Mouse (Mus musculus): ENCODE measurements around the gene Saxo1. TPM values are rescaled to one million over a fixed set of nuclear protein-coding genes. Genes with fewer than 3 reads are reported as not detected.

The Saxo1 gene
- polyA plus RNA-seq (2015; fragmentation: Nextera tagmentation; extraction: Ambion mirVana), result 0.11 and 0.21 TPM in 2 replicates

DNA sequence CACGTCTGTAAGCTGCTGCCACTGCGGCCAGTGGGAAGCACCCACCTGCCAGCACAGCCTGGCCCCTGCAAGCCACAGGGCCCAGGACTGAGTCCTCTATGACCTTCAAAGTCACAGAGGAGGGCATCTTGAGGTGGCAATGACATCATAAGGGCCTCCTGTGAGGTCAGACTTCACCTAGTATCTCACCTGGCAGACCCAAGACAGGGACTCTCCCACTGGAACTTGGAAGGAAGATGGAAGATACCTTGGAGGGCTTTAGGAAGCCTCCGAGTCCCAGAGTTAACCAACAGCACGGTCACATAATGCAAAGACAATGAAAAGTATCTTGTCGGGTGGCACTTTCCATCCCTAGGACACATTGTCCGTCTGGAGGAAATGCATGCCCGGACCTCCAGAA is at the start of gene Saxo1:
Saxo1 (minus strand) TSS at position 101 of the 400 bp plus-strand sequence.
- Histone ChIP-seq H3K4me3 (no peak within 1 kb of the TSS), H3K9me3 (no peaks in the 10 kb centered on the region), H3K9ac (no peak within 1 kb of the TSS), H3K27ac (no peak within 1 kb of the TSS), H3K36me3 (no peaks in the 10 kb centered on the region), H3K4me1 (no peaks in the 10 kb centered on the region), H3K4me2 (no peak within 1 kb of the TSS), H3K27me3 (0 out of 2 replicates have a peak, but pooled peaks cover 4% of the 10 kb centered on the region)
- ATAC-seq (ENCODE audit: insufficient number of reproducible peaks, insufficient read depth, low FRiP score, low TSS enrichment, low read depth), result no peak
- 91% methylated on average over 7 of the region's 7 CpGs for WGBS

GRCm38 (mm10) chr4:86591304-86591703 is 33.2 kb upstream of the Saxo1 start:
- H3K27me3 ChIP-seq, result no peaks in the 10 kb centered on the region
- H3K4me2 ChIP-seq, result no peak overlapping the region
- no peak overlapping the region for H3K4me3 ChIP-seq
- H3K27ac ChIP-seq, result no peak overlapping the region
- H3K36me3 ChIP-seq, result peaks cover 41% of the 10 kb centered on the region
- ATAC-seq (ENCODE audit: insufficient number of reproducible peaks, insufficient read depth, low FRiP score, low TSS enrichment, low read depth), result no peak
- 91% methylated on average over 2 of the region's 2 CpGs for WGBS
- H3K9me3 ChIP-seq, result no peaks in the 10 kb centered on the region
- H3K9ac ChIP-seq, result no peak overlapping the region
- no peaks in the 10 kb centered on the region for H3K4me1 ChIP-seq

GRCm38 (mm10) chr4:86588236-86588635 is 30.1 kb upstream of the Saxo1 start:
- Histone ChIP-seq H3K4me1 (no peaks in the 10 kb centered on the region), H3K9me3 (no peaks in the 10 kb centered on the region), H3K27me3 (no peaks in the 10 kb centered on the region), H3K36me3 (peaks cover 65% of the 10 kb centered on the region), H3K4me3 (no peak overlapping the region), H3K4me2 (no peak overlapping the region), H3K9ac (no peak overlapping the region), H3K27ac (no peak overlapping the region)
- ATAC-seq (ENCODE audit: insufficient number of reproducible peaks, insufficient read depth, low FRiP score, low TSS enrichment, low read depth), result no peak
- WGBS, result 85% methylated on average over 3 of the region's 3 CpGs

- no peak overlapping the region for H3K27ac ChIP-seq
- H3K4me2 ChIP-seq, result no peak overlapping the region
- peaks cover 16% of the 10 kb centered on the region for H3K4me1 ChIP-seq
- no peak overlapping the region for H3K9ac ChIP-seq
- ATAC-seq (ENCODE audit: insufficient number of reproducible peaks, insufficient read depth, low FRiP score, low TSS enrichment, low read depth), result no peak
- WGBS, result 92% methylated on average over 3 of the region's 3 CpGs
- H3K36me3 ChIP-seq, result peaks cover 54% of the 10 kb centered on the region
- no peaks in the 10 kb centered on the region for H3K27me3 ChIP-seq
- no peak overlapping the region for H3K4me3 ChIP-seq
- no peaks in the 10 kb centered on the region for H3K9me3 ChIP-seq
Observed at GRCm38 (mm10) chr4:86580591-86580990, 22.5 kb upstream of the Saxo1 start.

- H3K4me1 ChIP-seq, result peaks cover 16% of the 10 kb centered on the region
- WGBS, result 56% methylated on average over 4 of the region's 4 CpGs
- H3K27ac ChIP-seq, result no peak overlapping the region
- H3K4me3 ChIP-seq, result no peak overlapping the region
- no peak overlapping the region for H3K4me2 ChIP-seq
- no peak for ATAC-seq (ENCODE audit: insufficient number of reproducible peaks, insufficient read depth, low FRiP score, low TSS enrichment, low read depth)
- no peaks in the 10 kb centered on the region for H3K27me3 ChIP-seq
- peaks cover 49% of the 10 kb centered on the region for H3K36me3 ChIP-seq
- no peak overlapping the region for H3K9ac ChIP-seq
- H3K9me3 ChIP-seq, result no peaks in the 10 kb centered on the region
Observed at GRCm38 (mm10) chr4:86580056-86580455, 21.9 kb upstream of the Saxo1 start.

DNA sequence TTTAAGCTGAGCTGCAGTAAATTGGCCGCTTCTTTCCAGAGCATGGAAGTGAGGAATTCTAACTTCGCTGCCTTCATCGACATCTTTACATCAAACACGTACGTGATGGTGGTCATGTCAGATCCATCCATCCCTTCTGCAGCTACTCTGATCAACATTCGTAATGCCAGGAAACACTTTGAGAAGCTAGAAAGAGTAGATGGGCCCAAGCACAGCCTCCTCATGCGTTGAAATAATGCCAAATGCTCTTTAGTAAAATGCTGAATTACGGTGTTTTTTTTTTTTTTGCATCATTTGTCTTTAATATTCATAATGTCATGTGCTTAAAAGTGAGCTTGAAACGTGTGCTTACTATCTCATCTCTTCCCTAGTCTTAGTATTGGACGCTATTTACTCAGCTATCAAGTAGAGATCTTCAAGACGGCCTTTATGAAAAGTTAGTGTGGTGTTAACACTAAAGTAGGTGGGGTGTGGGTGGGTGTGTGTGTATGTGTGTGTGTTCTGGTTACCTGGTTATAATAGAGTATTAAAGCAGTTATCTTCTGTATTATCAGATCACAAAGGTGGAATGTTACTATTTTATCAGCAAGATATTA is 18.6 kb upstream of the Saxo1 start:
- Histone ChIP-seq H3K36me3 (peaks cover 21% of the 10 kb centered on the region), H3K9ac (peak overlapping the region; percentile 93), H3K4me1 (peaks cover 21% of the 10 kb centered on the region), H3K4me3 (peak overlapping the region; percentile 92), H3K27ac (peak overlapping the region; percentile 98; the same call in 1 of the 2 replicates), H3K9me3 (no peaks in the 10 kb centered on the region), H3K4me2 (peak overlapping the region; percentile 87), H3K27me3 (no peaks in the 10 kb centered on the region)
- 7% methylated on average over 11 of the region's 11 CpGs for WGBS
- ATAC-seq (ENCODE audit: insufficient number of reproducible peaks, insufficient read depth, low FRiP score, low TSS enrichment, low read depth), result no peak

- H3K4me3 ChIP-seq, result peak overlapping the region; percentile 92
- peak overlapping the region; percentile 93 for H3K9ac ChIP-seq
- peaks cover 21% of the 10 kb centered on the region for H3K4me1 ChIP-seq
- no peaks in the 10 kb centered on the region for H3K9me3 ChIP-seq
- H3K27me3 ChIP-seq, result no peaks in the 10 kb centered on the region
- no peak for ATAC-seq (ENCODE audit: insufficient number of reproducible peaks, insufficient read depth, low FRiP score, low TSS enrichment, low read depth)
- peaks cover 21% of the 10 kb centered on the region for H3K36me3 ChIP-seq
- H3K27ac ChIP-seq, result peak overlapping the region; percentile 98
- WGBS, result under 1% methylated on average over 20 of the region's 20 CpGs
- peak overlapping the region; percentile 87 for H3K4me2 ChIP-seq
Observed at GRCm38 (mm10) chr4:86576120-86576541, 18.0 kb upstream of the Saxo1 start.

GRCm38 (mm10) chr4:86575283-86575983 is 17.3 kb upstream of the Saxo1 start, which contains the start of gene Rraga:
TSS of gene Rraga (plus strand) at chr4:86575668.
- peak within 1 kb of the TSS; percentile 98 for H3K27ac ChIP-seq
- H3K27me3 ChIP-seq, result no peaks in the 10 kb centered on the region
- peak within 1 kb of the TSS; percentile 93 for H3K9ac ChIP-seq
- H3K4me2 ChIP-seq, result peak within 1 kb of the TSS; percentile 87
- WGBS, result under 1% methylated on average over 53 of the region's 53 CpGs
- peaks cover 17% of the 10 kb centered on the region for H3K36me3 ChIP-seq
- H3K4me1 ChIP-seq, result peaks cover 21% of the 10 kb centered on the region
- no peaks in the 10 kb centered on the region for H3K9me3 ChIP-seq
- peak; percentile 93 for ATAC-seq (ENCODE audit: insufficient number of reproducible peaks, insufficient read depth, low FRiP score, low TSS enrichment, low read depth)
- peak within 1 kb of the TSS; percentile 92 for H3K4me3 ChIP-seq

- Histone ChIP-seq H3K9ac (peak overlapping the region; percentile 93), H3K4me3 (peak overlapping the region; percentile 92), H3K27ac (peak overlapping the region; percentile 98), H3K4me2 (peak overlapping the region; percentile 87), H3K27me3 (no peaks in the 10 kb centered on the region), H3K36me3 (peaks cover 14% of the 10 kb centered on the region), H3K4me1 (peaks cover 21% of the 10 kb centered on the region), H3K9me3 (no peaks in the 10 kb centered on the region)
- peak; percentile 60; the same call in 1 of the 2 replicates for ATAC-seq (ENCODE audit: insufficient number of reproducible peaks, insufficient read depth, low FRiP score, low TSS enrichment, low read depth)
- 16% methylated on average over 6 of the region's 6 CpGs for WGBS
Observed at GRCm38 (mm10) chr4:86574939-86575282, 16.8 kb upstream of the Saxo1 start.

GRCm38 (mm10) chr4:86561061-86561460 is 2.9 kb upstream of the Saxo1 start:
- ATAC-seq (ENCODE audit: insufficient number of reproducible peaks, insufficient read depth, low FRiP score, low TSS enrichment, low read depth), result no peak
- Histone ChIP-seq H3K9ac (no peak overlapping the region), H3K4me3 (no peak overlapping the region), H3K27ac (no peak overlapping the region), H3K9me3 (no peaks in the 10 kb centered on the region), H3K27me3 (no peaks in the 10 kb centered on the region), H3K36me3 (no peaks in the 10 kb centered on the region), H3K4me1 (no peaks in the 10 kb centered on the region), H3K4me2 (no peak overlapping the region)
- 96% methylated on average over 3 of the region's 3 CpGs for WGBS

DNA sequence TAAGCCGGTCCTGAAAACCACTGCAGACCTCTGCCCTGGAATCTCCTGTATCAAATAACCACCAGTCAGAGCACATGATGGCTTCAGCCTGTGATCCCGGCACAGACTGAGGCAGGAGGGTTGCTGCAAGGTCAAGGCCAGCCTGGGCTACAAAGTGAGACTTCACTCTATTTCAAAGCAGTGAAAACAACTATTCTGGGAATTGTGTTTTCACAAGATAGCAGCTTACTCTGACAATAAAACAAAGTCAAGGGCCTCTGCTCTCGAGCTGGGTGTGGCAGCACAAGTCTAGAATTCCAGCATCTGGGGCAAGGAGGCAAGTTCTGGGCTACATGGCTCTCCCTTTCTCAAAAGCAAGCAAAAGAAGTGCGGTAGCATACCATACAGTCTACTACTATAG is 878 bp upstream of the Saxo1 start:
- Histone ChIP-seq H3K36me3 (no peaks in the 10 kb centered on the region), H3K9ac (no peak overlapping the region), H3K4me1 (no peaks in the 10 kb centered on the region), H3K27ac (no peak overlapping the region), H3K9me3 (no peaks in the 10 kb centered on the region), H3K4me2 (no peak overlapping the region), H3K27me3 (0 out of 2 replicates have a peak, but pooled peaks cover 4% of the 10 kb centered on the region), H3K4me3 (no peak overlapping the region)
- WGBS, result 65% methylated on average over 4 of the region's 4 CpGs
- no peak for ATAC-seq (ENCODE audit: insufficient number of reproducible peaks, insufficient read depth, low FRiP score, low TSS enrichment, low read depth)

- no peaks in the 10 kb centered on the region for H3K9me3 ChIP-seq
Observed at GRCm38 (mm10) chr4:86557371-86557770, 757 bp downstream of the Saxo1 start.

More at GRCm38 (mm10) chr4:86557371-86557770, 757 bp downstream of the Saxo1 start:
- Histone ChIP-seq H3K27me3 (0 out of 2 replicates have a peak, but pooled peaks cover 4% of the 10 kb centered on the region), H3K4me1 (no peaks in the 10 kb centered on the region), H3K27ac (no peak overlapping the region), H3K36me3 (no peaks in the 10 kb centered on the region), H3K4me3 (no peak overlapping the region), H3K4me2 (no peak overlapping the region), H3K9ac (no peak overlapping the region)
- WGBS, result 59% methylated on average over 7 of the region's 7 CpGs
- ATAC-seq (ENCODE audit: insufficient number of reproducible peaks, insufficient read depth, low FRiP score, low TSS enrichment, low read depth), result no peak

All from embryonic facial prominence, embryonic 13.5 days (tissue).